Mouse (Mus musculus): ENCODE measurements around the gene Prom1. TPM values are rescaled to one million over a fixed set of nuclear protein-coding genes. Genes with fewer than 3 reads are reported as not detected.

The Prom1 gene
- polyA plus RNA-seq, 1 experiment from 2014 or later, result 90.6 TPM

DNA sequence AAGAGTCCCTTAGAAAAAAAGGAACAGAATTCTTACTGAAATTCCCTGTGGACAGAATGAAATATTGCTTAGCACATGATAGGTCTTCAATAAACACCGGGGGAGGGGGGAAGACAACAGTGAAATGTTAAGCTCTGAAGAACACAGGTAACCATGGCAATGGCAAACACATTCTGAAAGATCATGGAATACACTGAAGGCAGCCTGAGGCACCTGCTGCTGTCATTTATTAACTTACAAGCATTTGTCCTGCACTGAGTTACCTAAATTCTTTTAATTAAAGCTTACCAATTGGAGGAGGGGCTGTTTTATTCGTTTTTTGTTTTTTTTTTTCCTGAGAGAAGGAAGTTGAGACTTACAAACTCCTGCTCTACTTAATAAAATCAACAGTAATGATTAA is 7.3 kb upstream of the Prom1 start:
- no peaks in the 10 kb centered on the region for H3K9me3 ChIP-seq (ENCODE audit: control insufficient read depth, low read length)
- H3K4me1 ChIP-seq (ENCODE audit: control insufficient read depth, insufficient read depth, low read length), result no peaks in the 10 kb centered on the region; the same call in 1 of the 2 replicates
- H3K27me3 ChIP-seq (ENCODE audit: control insufficient read depth, insufficient read depth, low read length), result no peaks in the 10 kb centered on the region
- WGBS, result 61% methylated on average over 2 of the region's 2 CpGs
- ATAC-seq (ENCODE audit: low FRiP score, low TSS enrichment), result peak; percentile 72; the same call in 1 of the 2 replicates
- no peak overlapping the region for H3K4me2 ChIP-seq (replicated peaks; ENCODE audit: low read depth, low read length)
- H3K4me3 ChIP-seq (ENCODE audit: low read length), result no peak overlapping the region
- H3K9ac ChIP-seq (ENCODE audit: low read depth, low read length), result no peak overlapping the region
- H3K36me3 ChIP-seq (ENCODE audit: control insufficient read depth, insufficient read depth, low read length), result no peaks in the 10 kb centered on the region
- H3K27ac ChIP-seq (ENCODE audit: low read depth, low read length), result no peak overlapping the region

DNA sequence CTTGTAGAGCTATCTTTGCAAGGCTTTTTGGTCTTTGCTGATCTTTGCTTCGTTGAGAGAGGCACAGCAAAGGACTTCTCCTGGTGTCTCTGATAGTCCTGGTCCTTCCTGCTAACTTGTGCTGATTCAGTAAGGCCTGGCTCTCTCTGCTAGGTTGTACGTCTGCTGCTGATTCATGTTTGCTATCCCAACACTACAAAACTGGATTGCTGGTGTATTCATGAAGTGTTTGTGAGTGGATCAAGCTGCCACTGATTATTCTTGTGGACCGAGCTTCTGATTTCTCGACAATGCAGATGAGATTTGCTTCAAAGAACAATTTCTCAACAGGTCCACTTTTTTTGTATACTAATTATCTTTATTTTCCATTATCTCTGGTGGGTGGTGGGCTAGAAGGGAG is 6.3 kb upstream of the Prom1 start:
- Histone ChIP-seq H3K4me2 (replicated peaks; ENCODE audit: low read depth, low read length) (no peak overlapping the region), H3K36me3 (ENCODE audit: control insufficient read depth, insufficient read depth, low read length) (no peaks in the 10 kb centered on the region), H3K27ac (ENCODE audit: low read depth, low read length) (no peak overlapping the region), H3K4me1 (ENCODE audit: control insufficient read depth, insufficient read depth, low read length) (no peaks in the 10 kb centered on the region; the same call in 1 of the 2 replicates), H3K9me3 (ENCODE audit: control insufficient read depth, low read length) (no peaks in the 10 kb centered on the region), H3K27me3 (ENCODE audit: control insufficient read depth, insufficient read depth, low read length) (no peaks in the 10 kb centered on the region), H3K4me3 (ENCODE audit: low read length) (no peak overlapping the region), H3K9ac (ENCODE audit: low read depth, low read length) (no peak overlapping the region)
- 89% methylated on average over 4 of the region's 4 CpGs for WGBS
- no peak for ATAC-seq (ENCODE audit: low FRiP score, low TSS enrichment)

DNA sequence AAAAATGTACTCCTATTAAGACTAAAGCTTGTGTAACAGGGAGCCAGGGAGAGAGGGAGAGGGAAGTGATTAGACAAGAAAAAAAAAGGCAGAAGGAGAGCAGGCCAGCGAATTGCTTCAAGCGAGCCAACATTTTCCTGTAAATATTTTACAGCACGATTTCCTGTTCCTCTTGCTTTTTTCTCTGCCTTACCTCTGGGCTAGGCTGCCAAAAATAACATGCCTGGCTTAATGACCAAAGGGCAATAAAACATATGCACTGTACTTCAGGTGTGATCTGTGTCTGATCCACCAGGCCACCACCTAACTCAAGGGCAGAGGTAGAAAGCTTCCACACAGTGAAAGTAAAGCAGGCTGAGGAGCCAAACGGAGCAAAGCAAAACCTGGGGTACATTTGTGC is 3.4 kb upstream of the Prom1 start:
- no peak overlapping the region for H3K9ac ChIP-seq (ENCODE audit: low read depth, low read length)
- 0 out of 2 replicates have a peak overlapping the region, but pooled peaks have one; percentile 43 for H3K27ac ChIP-seq (ENCODE audit: low read depth, low read length)
- WGBS, result 49% methylated on average over 4 of the region's 4 CpGs
- ATAC-seq (ENCODE audit: low FRiP score, low TSS enrichment), result no peak
- no peak overlapping the region for H3K4me3 ChIP-seq (ENCODE audit: low read length)
- H3K4me2 ChIP-seq (replicated peaks; ENCODE audit: low read depth, low read length), result no peak overlapping the region
- H3K27me3 ChIP-seq (ENCODE audit: control insufficient read depth, insufficient read depth, low read length), result no peaks in the 10 kb centered on the region
- no peaks in the 10 kb centered on the region; the same call in 1 of the 2 replicates for H3K4me1 ChIP-seq (ENCODE audit: control insufficient read depth, insufficient read depth, low read length)
- no peaks in the 10 kb centered on the region for H3K36me3 ChIP-seq (ENCODE audit: control insufficient read depth, insufficient read depth, low read length)
- no peaks in the 10 kb centered on the region for H3K9me3 ChIP-seq (ENCODE audit: control insufficient read depth, low read length)

- Histone ChIP-seq H3K9ac (ENCODE audit: low read depth, low read length) (no peak overlapping the region), H3K36me3 (ENCODE audit: control insufficient read depth, insufficient read depth, low read length) (no peaks in the 10 kb centered on the region), H3K4me1 (ENCODE audit: control insufficient read depth, insufficient read depth, low read length) (no peaks in the 10 kb centered on the region; the same call in 1 of the 2 replicates), H3K4me2 (replicated peaks; ENCODE audit: low read depth, low read length) (no peak overlapping the region), H3K9me3 (ENCODE audit: control insufficient read depth, low read length) (no peaks in the 10 kb centered on the region), H3K27ac (ENCODE audit: low read depth, low read length) (no peak overlapping the region), H3K27me3 (ENCODE audit: control insufficient read depth, insufficient read depth, low read length) (no peaks in the 10 kb centered on the region), H3K4me3 (ENCODE audit: low read length) (no peak overlapping the region)
- ATAC-seq (ENCODE audit: low FRiP score, low TSS enrichment), result no peak
- 60% methylated on average over 8 of the region's 8 CpGs for whole genome bisulfite sequencing
Observed at GRCm38 (mm10) chr5:44104686-44105085, 2.9 kb upstream of the Prom1 start.

GRCm38 (mm10) chr5:44104120-44104519 is 2.3 kb upstream of the Prom1 start:
- Histone ChIP-seq H3K4me1 (ENCODE audit: control insufficient read depth, insufficient read depth, low read length) (peaks cover 2% of the 10 kb centered on the region; the same call in 1 of the 2 replicates), H3K4me3 (ENCODE audit: low read length) (no peak overlapping the region), H3K9ac (ENCODE audit: low read depth, low read length) (no peak overlapping the region), H3K36me3 (ENCODE audit: control insufficient read depth, insufficient read depth, low read length) (no peaks in the 10 kb centered on the region), H3K27ac (ENCODE audit: low read depth, low read length) (no peak overlapping the region), H3K9me3 (ENCODE audit: control insufficient read depth, low read length) (no peaks in the 10 kb centered on the region), H3K27me3 (ENCODE audit: control insufficient read depth, insufficient read depth, low read length) (no peaks in the 10 kb centered on the region), H3K4me2 (replicated peaks; ENCODE audit: low read depth, low read length) (no peak overlapping the region)
- WGBS, result 89% methylated on average over 2 of the region's 2 CpGs
- ATAC-seq (ENCODE audit: low FRiP score, low TSS enrichment), result no peak

DNA sequence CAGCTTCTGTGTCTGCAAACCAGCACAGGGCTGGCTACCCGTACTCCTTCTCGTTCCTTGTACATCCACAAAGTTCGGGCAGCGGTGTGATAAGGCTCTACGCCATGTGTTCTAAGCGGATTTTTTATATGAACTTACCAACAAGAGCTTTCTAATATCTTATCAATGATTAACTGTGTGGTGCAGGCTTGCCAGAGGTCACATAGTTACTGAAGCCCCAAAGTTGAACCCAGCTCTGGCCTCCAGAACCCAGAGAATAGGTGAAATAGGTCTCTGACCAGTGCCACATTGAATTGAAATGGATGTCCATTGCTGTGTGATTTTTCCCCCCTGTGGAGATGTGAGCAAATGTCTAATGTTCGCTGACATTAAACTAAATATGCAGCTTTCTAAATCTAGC is 1.3 kb upstream of the Prom1 start:
- ATAC-seq (ENCODE audit: low FRiP score, low TSS enrichment), result no peak
- 90% methylated on average over 7 of the region's 7 CpGs for WGBS

DNA sequence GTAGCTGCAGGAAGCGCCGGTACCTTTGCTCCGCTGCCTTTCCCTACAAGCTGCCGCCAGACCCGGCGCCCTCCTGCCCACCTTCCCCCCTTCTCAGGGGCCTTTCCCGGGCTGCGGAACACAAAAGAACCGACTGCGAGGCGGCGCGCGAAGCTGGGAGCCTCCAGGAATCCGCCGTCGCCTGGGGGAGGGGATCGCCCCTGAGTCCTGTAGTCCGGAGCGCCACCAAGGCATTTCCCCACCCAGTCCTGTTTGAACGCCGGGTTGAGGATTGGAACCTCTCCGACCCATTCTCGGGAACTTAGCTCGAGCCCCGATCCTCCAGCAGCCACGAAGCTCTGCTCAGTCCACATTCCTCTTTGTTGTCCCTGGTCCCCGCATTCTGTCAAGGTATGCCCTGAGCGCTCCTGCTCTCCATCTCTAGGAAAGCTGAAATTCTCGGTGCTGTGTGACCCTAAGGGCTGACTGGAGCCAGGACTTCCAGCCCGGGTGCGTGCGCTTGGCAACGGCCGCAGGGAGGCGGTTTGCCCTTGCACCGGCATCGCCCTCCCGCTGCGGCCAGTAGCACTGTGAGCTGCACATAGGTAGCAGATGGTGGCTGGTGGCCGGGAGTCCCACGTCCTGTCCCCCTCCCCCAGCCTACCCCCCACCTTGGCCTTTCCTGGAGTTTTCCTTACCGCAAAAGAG is 1.1 kb downstream of the Prom1 start:
- peak; percentile 77 for ATAC-seq (ENCODE audit: low FRiP score, low TSS enrichment)
- no peaks in the 10 kb centered on the region for H3K9me3 ChIP-seq (ENCODE audit: control insufficient read depth, low read length)
- under 1% methylated on average over 43 of the region's 43 CpGs for WGBS
- H3K36me3 ChIP-seq (ENCODE audit: control insufficient read depth, insufficient read depth, low read length), result no peaks in the 10 kb centered on the region
- H3K4me3 ChIP-seq (ENCODE audit: low read length), result peak overlapping the region; percentile 64
- peak overlapping the region; percentile 83 for H3K4me2 ChIP-seq (replicated peaks; ENCODE audit: low read depth, low read length)
- no peaks in the 10 kb centered on the region for H3K27me3 ChIP-seq (ENCODE audit: control insufficient read depth, insufficient read depth, low read length)
- H3K4me1 ChIP-seq (ENCODE audit: control insufficient read depth, insufficient read depth, low read length), result peaks cover 9% of the 10 kb centered on the region
- peak overlapping the region; percentile 85 for H3K27ac ChIP-seq (ENCODE audit: low read depth, low read length)
- H3K9ac ChIP-seq (ENCODE audit: low read depth, low read length), result peak overlapping the region; percentile 81

More for the DNA sequence above, 1.3 kb upstream of the Prom1 start:
- H3K4me3 ChIP-seq (ENCODE audit: low read length), result no peak overlapping the region
- no peak overlapping the region for H3K27ac ChIP-seq (ENCODE audit: low read depth, low read length)
- H3K27me3 ChIP-seq (ENCODE audit: control insufficient read depth, insufficient read depth, low read length), result no peaks in the 10 kb centered on the region
- no peaks in the 10 kb centered on the region for H3K36me3 ChIP-seq (ENCODE audit: control insufficient read depth, insufficient read depth, low read length)
- H3K4me1 ChIP-seq (ENCODE audit: control insufficient read depth, insufficient read depth, low read length), result peaks cover 3% of the 10 kb centered on the region; the same call in 1 of the 2 replicates
- H3K4me2 ChIP-seq (replicated peaks; ENCODE audit: low read depth, low read length), result no peak overlapping the region
- no peak overlapping the region for H3K9ac ChIP-seq (ENCODE audit: low read depth, low read length)
- no peaks in the 10 kb centered on the region for H3K9me3 ChIP-seq (ENCODE audit: control insufficient read depth, low read length)

- Histone ChIP-seq H3K4me3 (ENCODE audit: low read length) (peak overlapping the region; percentile 64), H3K27me3 (ENCODE audit: control insufficient read depth, insufficient read depth, low read length) (no peaks in the 10 kb centered on the region), H3K9me3 (ENCODE audit: control insufficient read depth, low read length) (no peaks in the 10 kb centered on the region), H3K4me2 (replicated peaks; ENCODE audit: low read depth, low read length) (peak overlapping the region; percentile 83), H3K4me1 (ENCODE audit: control insufficient read depth, insufficient read depth, low read length) (peaks cover 9% of the 10 kb centered on the region), H3K27ac (ENCODE audit: low read depth, low read length) (peak overlapping the region; percentile 85), H3K36me3 (ENCODE audit: control insufficient read depth, insufficient read depth, low read length) (no peaks in the 10 kb centered on the region), H3K9ac (ENCODE audit: low read depth, low read length) (peak overlapping the region; percentile 81)
- WGBS, result 4% methylated on average over 12 of the region's 12 CpGs
- no peak for ATAC-seq (ENCODE audit: low FRiP score, low TSS enrichment)
Observed at GRCm38 (mm10) chr5:44100187-44100543, 1.7 kb downstream of the Prom1 start.

DNA sequence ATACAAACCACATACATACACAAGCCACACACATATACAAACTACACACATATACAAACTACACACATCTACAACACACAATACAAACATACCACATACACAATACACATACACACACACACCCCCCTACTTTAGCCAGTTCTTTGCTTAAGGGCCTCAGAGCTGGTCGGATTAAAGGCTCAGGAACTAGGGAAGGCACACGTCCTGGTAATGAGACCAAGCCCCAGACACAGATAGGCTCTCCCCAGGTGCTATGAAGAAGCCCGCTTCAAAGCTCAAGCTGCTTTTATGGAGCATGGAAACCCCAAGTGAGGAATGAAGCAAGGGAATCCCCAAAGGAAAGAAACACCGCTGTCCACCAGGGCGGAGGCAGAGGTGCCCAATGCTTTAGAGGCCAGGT is 4.8 kb downstream of the Prom1 start:
- Histone ChIP-seq H3K27ac (ENCODE audit: low read depth, low read length) (no peak overlapping the region), H3K27me3 (ENCODE audit: control insufficient read depth, insufficient read depth, low read length) (no peaks in the 10 kb centered on the region), H3K36me3 (ENCODE audit: control insufficient read depth, insufficient read depth, low read length) (peaks cover 14% of the 10 kb centered on the region), H3K9me3 (ENCODE audit: control insufficient read depth, low read length) (no peaks in the 10 kb centered on the region), H3K9ac (ENCODE audit: low read depth, low read length) (no peak overlapping the region), H3K4me3 (ENCODE audit: low read length) (no peak overlapping the region), H3K4me1 (ENCODE audit: control insufficient read depth, insufficient read depth, low read length) (peaks cover 9% of the 10 kb centered on the region; the same call in 1 of the 2 replicates), H3K4me2 (replicated peaks; ENCODE audit: low read depth, low read length) (no peak overlapping the region)
- 84% methylated on average over 5 of the region's 5 CpGs for WGBS
- ATAC-seq (ENCODE audit: low FRiP score, low TSS enrichment), result no peak

All from kidney, embryonic 14.5 days (tissue).